In the genomic region with DNA sequence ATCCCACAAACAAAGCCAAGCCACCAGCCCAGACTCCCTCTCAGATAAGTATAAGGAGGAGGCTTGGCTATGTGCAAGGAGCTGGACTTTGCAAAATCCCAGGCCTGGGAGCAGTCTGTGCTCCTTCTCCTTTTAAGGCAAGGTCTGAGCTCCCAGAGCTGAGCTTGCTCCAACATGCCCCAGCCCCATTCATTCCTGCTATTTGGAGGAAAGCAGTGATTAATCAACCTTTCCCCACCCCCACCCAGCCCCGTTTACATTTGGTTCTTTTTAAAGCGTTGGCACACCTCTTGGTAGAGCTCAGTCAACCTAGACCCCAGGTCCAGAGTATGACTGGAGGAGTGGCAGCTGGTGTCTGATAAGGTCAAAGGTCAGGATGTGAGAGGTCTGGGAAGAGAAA, we compare ENCODE assay signal across 19 mouse cellular contexts. TPM values are rescaled to one million over a fixed set of nuclear protein-coding genes. Genes with fewer than 3 reads are reported as not detected.
A peak's percentile ranks its signal among the peaks of the same experiment; 100 is the strongest.
DNase-seq lines count a peak whose midpoint lies in the region; ATAC-seq lines count a peak whose summit lies in the region.
"Had no signal": no experiment of that assay in that cellular context is flagged by ENCODE, and none has a peak within 500 bp of the region (broad histone marks: within the 10 kb centered on the region; RNA-seq: fewer than 3 reads in every experiment).

No protein-coding gene starts in this region.

- H3K27ac ChIP-seq in heart, embryonic 15.5 days, result 0 out of 2 replicates have a peak overlapping the region, but pooled peaks have one; percentile 14
- no peak overlapping the region for H3K27ac ChIP-seq in lung, embryonic 16.5 days (ENCODE audit: low read length)
- peak overlapping the region; percentile 79 for H3K27ac ChIP-seq in intestine, embryonic 14.5 days (ENCODE audit: low read depth)
- H3K27ac ChIP-seq in stomach, embryonic 16.5 days (ENCODE audit: low read length), result peak overlapping the region; percentile 88
- H3K27ac ChIP-seq: liver, embryonic 12.5 days; macrophage; midbrain, embryonic 13.5 days had no signal

- 0 out of 2 replicates have a peak, but pooled peaks cover 6% of the 10 kb centered on the region for H3K27me3 ChIP-seq in heart, embryonic 15.5 days
- no peaks in the 10 kb centered on the region for H3K27me3 ChIP-seq in lung, embryonic 16.5 days (ENCODE audit: control insufficient read depth, insufficient read depth, low read depth, low read length)
- H3K27me3 ChIP-seq in intestine, embryonic 14.5 days (replicated peaks; ENCODE audit: control insufficient read depth, insufficient read depth, low read length), result no peaks in the 10 kb centered on the region
- no peaks in the 10 kb centered on the region for H3K27me3 ChIP-seq in stomach, embryonic 16.5 days (ENCODE audit: control insufficient read depth, insufficient read depth, low read length)
- H3K27me3 ChIP-seq: liver, embryonic 12.5 days; midbrain, embryonic 13.5 days had no signal

- no peak for DNase-seq in heart, postnatal 4 days
- DNase-seq in lung, postnatal 4 days, result no peak
- DNase-seq in intestine, embryonic 14.5 days (ENCODE audit: low spot score), result no peak
- DNase-seq: adrenal gland, postnatal 36 days; cerebellum, postnatal 10 days; embryo, embryonic 11 days; layer of hippocampus, postnatal 36 days; left cerebral cortex, postnatal 4 days; thymus, adult 18-20 months had no signal

- no peak overlapping the region for H3K4me3 ChIP-seq in heart, embryonic 15.5 days
- no peak overlapping the region for H3K4me3 ChIP-seq in lung, embryonic 16.5 days (ENCODE audit: low read length)
- no peak overlapping the region for H3K4me3 ChIP-seq in intestine, embryonic 14.5 days (ENCODE audit: low read depth, low read length)
- H3K4me3 ChIP-seq in stomach, embryonic 16.5 days (replicated peaks; ENCODE audit: low read length), result no peak overlapping the region
- H3K4me3 ChIP-seq: liver, embryonic 12.5 days; midbrain, embryonic 13.5 days had no signal

- 17% methylated on average over 2 of the region's 2 CpGs for WGBS in heart, embryonic 15.5 days
- WGBS in lung, embryonic 16.5 days, result 10% methylated on average over 2 of the region's 2 CpGs
- WGBS in intestine, embryonic 14.5 days, result 23% methylated on average over 2 of the region's 2 CpGs
- WGBS in stomach, embryonic 16.5 days, result 5% methylated on average over 2 of the region's 2 CpGs

- H3K9ac ChIP-seq in heart, embryonic 15.5 days, result no peak overlapping the region
- H3K9ac ChIP-seq in lung, embryonic 16.5 days (ENCODE audit: low read length), result no peak overlapping the region
- no peak overlapping the region for H3K9ac ChIP-seq in intestine, embryonic 14.5 days (ENCODE audit: low read length)
- no peak overlapping the region; the same call in 1 of the 2 replicates for H3K9ac ChIP-seq in stomach, embryonic 16.5 days (ENCODE audit: low read length)
- H3K9ac ChIP-seq: liver, embryonic 12.5 days; midbrain, embryonic 13.5 days had no signal

- no peaks in the 10 kb centered on the region for H3K36me3 ChIP-seq in heart, embryonic 15.5 days
- H3K36me3 ChIP-seq in lung, embryonic 16.5 days (ENCODE audit: control insufficient read depth, insufficient read depth, low read length), result no peaks in the 10 kb centered on the region
- no peaks in the 10 kb centered on the region for H3K36me3 ChIP-seq in intestine, embryonic 14.5 days (ENCODE audit: control insufficient read depth, insufficient read depth, low read length)
- H3K36me3 ChIP-seq in stomach, embryonic 16.5 days (ENCODE audit: control insufficient read depth, insufficient read depth, low read length), result no peaks in the 10 kb centered on the region
- H3K36me3 ChIP-seq: liver, embryonic 12.5 days; midbrain, embryonic 13.5 days had no signal

- no peak overlapping the region for H3K4me2 ChIP-seq in heart, embryonic 15.5 days
- no peak overlapping the region for H3K4me2 ChIP-seq in lung, embryonic 16.5 days (ENCODE audit: low read depth, low read length)
- no peak overlapping the region for H3K4me2 ChIP-seq in intestine, embryonic 14.5 days (ENCODE audit: low read length)
- H3K4me2 ChIP-seq in stomach, embryonic 16.5 days (ENCODE audit: low read depth, low read length), result no peak overlapping the region
- H3K4me2 ChIP-seq: liver, embryonic 12.5 days; midbrain, embryonic 13.5 days had no signal

- 0 out of 2 replicates have a peak, but pooled peaks have one; percentile 43 for ATAC-seq in heart, embryonic 15.5 days (replicated peaks; ENCODE audit: insufficient number of reproducible peaks, insufficient read depth, low FRiP score, low read depth)
- peak; percentile 69 for ATAC-seq in lung, embryonic 16.5 days (ENCODE audit: low read depth)
- peak; percentile 76 for ATAC-seq in intestine, embryonic 14.5 days (replicated peaks; ENCODE audit: low FRiP score, low TSS enrichment, low read depth)
- ATAC-seq in stomach, embryonic 16.5 days (ENCODE audit: insufficient read depth, low FRiP score), result peak; percentile 91
- ATAC-seq in CD4-positive, CD25-positive, alpha-beta regulatory T cell, adult 4 months, result no peak
- ATAC-seq: forebrain, embryonic 16.5 days; hindbrain, embryonic 16.5 days; liver, embryonic 12.5 days; midbrain, embryonic 13.5 days had no signal

- H3K4me1 ChIP-seq in heart, embryonic 15.5 days (replicated peaks), result peaks cover 6% of the 10 kb centered on the region; the same call in 1 of the 2 replicates
- H3K4me1 ChIP-seq in lung, embryonic 16.5 days (replicated peaks; ENCODE audit: control insufficient read depth, insufficient read depth, low read length), result no peaks in the 10 kb centered on the region
- 0 out of 2 replicates have a peak, but pooled peaks cover 8% of the 10 kb centered on the region for H3K4me1 ChIP-seq in intestine, embryonic 14.5 days (replicated peaks; ENCODE audit: control insufficient read depth, insufficient read depth, low read length)
- peaks cover 16% of the 10 kb centered on the region for H3K4me1 ChIP-seq in stomach, embryonic 16.5 days (ENCODE audit: control insufficient read depth, insufficient read depth, low read length)
- H3K4me1 ChIP-seq: liver, embryonic 12.5 days; midbrain, embryonic 13.5 days had no signal

- H3K9me3 ChIP-seq in heart, embryonic 15.5 days (replicated peaks), result no peaks in the 10 kb centered on the region
- 0 out of 2 replicates have a peak, but pooled peaks cover 3% of the 10 kb centered on the region for H3K9me3 ChIP-seq in lung, embryonic 16.5 days (ENCODE audit: control insufficient read depth, low read length)
- H3K9me3 ChIP-seq in intestine, embryonic 14.5 days (ENCODE audit: control insufficient read depth, low read length), result no peaks in the 10 kb centered on the region
- 0 out of 2 replicates have a peak, but pooled peaks cover 3% of the 10 kb centered on the region for H3K9me3 ChIP-seq in stomach, embryonic 16.5 days (replicated peaks; ENCODE audit: control insufficient read depth, low read length)
- H3K9me3 ChIP-seq: liver, embryonic 12.5 days; midbrain, embryonic 13.5 days had no signal

RNA-seq across cellular contexts. Expression of gene Shisa4, which starts 16.0 kb away (rescaled TPM):
- 26.0 and 33.0 TPM in 2 replicates for polyA plus RNA-seq in heart, embryonic 15.5 days (2015; fragmentation: Nextera tagmentation; extraction: Ambion mirVana)
- total RNA-seq in heart, postnatal 4 days (2021), result 10 to 100 TPM; 14.2 to 14.4 TPM
- polyA plus RNA-seq in lung, embryonic 16.5 days (2015; fragmentation: Nextera tagmentation; extraction: Ambion mirVana), result 24.4 and 25.4 TPM in 2 replicates
- polyA plus RNA-seq in intestine, embryonic 14.5 days (2014; fragmentation: Nextera tagmentation; extraction: Ambion mirVana), result 27.3 and 28.7 TPM in 2 replicates
- polyA plus RNA-seq in stomach, embryonic 16.5 days (2015; fragmentation: Nextera tagmentation; extraction: Ambion mirVana), result 37.2 and 38.8 TPM in 2 replicates
- under 1 TPM in 1 of 2 experiments, not detected in 1; 0.36 TPM for polyA plus RNA-seq in CD4-positive, CD25-positive, alpha-beta regulatory T cell, adult 4 months (2017; shearing (Covaris generic))
- total RNA-seq: MEL had no signal

RNA-seq across cellular contexts. Expression of gene Lmod1, which starts 34.5 kb away (rescaled TPM):
- 2.0 and 3.6 TPM in 2 replicates for polyA plus RNA-seq in heart, embryonic 15.5 days (2015; fragmentation: Nextera tagmentation; extraction: Ambion mirVana)
- 1 to 10 TPM; 1.4 to 1.6 TPM for total RNA-seq in heart, postnatal 4 days (2021)
- 3.9 and 4.1 TPM in 2 replicates for polyA plus RNA-seq in lung, embryonic 16.5 days (2015; fragmentation: Nextera tagmentation; extraction: Ambion mirVana)
- 10.1 and 11.0 TPM in 2 replicates for polyA plus RNA-seq in intestine, embryonic 14.5 days (2014; fragmentation: Nextera tagmentation; extraction: Ambion mirVana)
- 17.5 and 20.2 TPM in 2 replicates for polyA plus RNA-seq in stomach, embryonic 16.5 days (2015; fragmentation: Nextera tagmentation; extraction: Ambion mirVana)
- under 1 TPM in 1 of 2 experiments, not detected in 1; 0.15 TPM for polyA plus RNA-seq in CD4-positive, CD25-positive, alpha-beta regulatory T cell, adult 4 months (2017; shearing (Covaris generic))
- total RNA-seq: MEL had no signal
- polyA plus RNA-seq: macrophage had no signal

RNA-seq across cellular contexts. Expression of gene Timm17a, which starts 45.5 kb away (rescaled TPM):
- polyA plus RNA-seq in heart, embryonic 15.5 days (2015; fragmentation: Nextera tagmentation; extraction: Ambion mirVana), result 287 and 387 TPM in 2 replicates
- total RNA-seq in heart, postnatal 4 days (2021), result 100 to 1,000 TPM; 392 to 414 TPM
- 185 and 187 TPM in 2 replicates for polyA plus RNA-seq in lung, embryonic 16.5 days (2015; fragmentation: Nextera tagmentation; extraction: Ambion mirVana)
- 229 and 234 TPM in 2 replicates for polyA plus RNA-seq in intestine, embryonic 14.5 days (2014; fragmentation: Nextera tagmentation; extraction: Ambion mirVana)
- 194 and 219 TPM in 2 replicates for polyA plus RNA-seq in stomach, embryonic 16.5 days (2015; fragmentation: Nextera tagmentation; extraction: Ambion mirVana)
- 100 to 1,000 TPM; 197 to 215 TPM for polyA plus RNA-seq in CD4-positive, CD25-positive, alpha-beta regulatory T cell, adult 4 months (2017; shearing (Covaris generic))

Comparison
In these comparisons a context has a peak if more than half of its experiments do, and no peak if none do; other contexts are left out.
1. RNA of gene Shisa4, which starts 16.0 kb away (polyA plus RNA-seq): 37.2 to 38.8 TPM in stomach, embryonic 16.5 days, 27.3 to 28.7 TPM in intestine, embryonic 14.5 days, 26.0 to 33.0 TPM in heart, embryonic 15.5 days and 24.4 to 25.4 TPM in lung, embryonic 16.5 days; 0.36 TPM in CD4-positive, CD25-positive, alpha-beta regulatory T cell, adult 4 months; every median in the first group is over 10 times any median in the second.